Mouse (Mus musculus) ovary, postnatal 14 days (tissue): ENCODE measurements around the gene Ip6k1.
A peak's percentile ranks its signal among the peaks of the same experiment; 100 is the strongest.

Experiments
- DNase-seq: peaks from one replicate; pipeline ENCODE4 v3.0.0; 2022; ENCODE audit warnings: low spot score

Gene Ip6k1

DNA sequence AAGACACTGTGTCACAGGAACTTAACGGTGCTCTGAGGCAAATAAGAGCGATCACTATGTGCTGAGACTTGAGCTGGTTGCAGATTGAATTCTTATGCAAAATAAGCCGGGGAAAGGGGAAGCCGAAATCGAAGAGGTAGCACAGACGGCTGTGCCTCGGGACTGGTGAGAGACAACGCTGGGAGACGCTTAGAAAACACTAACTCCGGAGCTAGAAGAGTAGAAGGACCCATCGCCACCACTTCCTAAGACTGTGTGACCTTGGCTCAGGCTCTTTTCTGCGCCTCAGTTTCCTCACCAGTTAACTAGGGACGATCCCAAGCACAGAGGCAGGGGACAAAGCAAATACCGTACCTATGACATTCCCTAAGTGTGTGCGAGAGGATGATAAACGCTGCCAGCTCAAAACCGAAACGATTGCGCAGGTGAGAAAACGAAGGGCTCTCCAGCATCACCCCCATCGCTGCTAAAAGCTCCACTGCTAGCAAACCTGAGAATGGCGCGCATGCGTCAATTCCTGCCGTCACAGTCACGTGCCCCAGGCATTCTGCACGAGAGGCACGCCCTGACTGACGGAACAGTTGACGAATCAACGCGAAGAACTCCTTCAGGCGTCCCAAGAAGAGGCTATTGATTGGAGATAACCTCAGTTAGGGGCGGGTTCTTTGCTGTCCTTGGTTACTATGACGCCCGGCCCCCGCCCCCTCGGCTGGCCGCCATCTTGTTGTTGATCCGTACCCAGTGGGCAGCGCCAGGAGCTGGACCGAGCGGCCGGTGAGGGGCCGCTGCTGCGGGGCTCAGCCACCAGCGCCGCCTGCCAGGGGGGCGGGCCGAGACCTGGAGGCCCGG lies at the start of gene Ip6k1:
Ip6k1 (plus strand) TSS at position 580 of the 849 bp plus-strand sequence.
- DNase-seq: peak; percentile 100

DNA sequence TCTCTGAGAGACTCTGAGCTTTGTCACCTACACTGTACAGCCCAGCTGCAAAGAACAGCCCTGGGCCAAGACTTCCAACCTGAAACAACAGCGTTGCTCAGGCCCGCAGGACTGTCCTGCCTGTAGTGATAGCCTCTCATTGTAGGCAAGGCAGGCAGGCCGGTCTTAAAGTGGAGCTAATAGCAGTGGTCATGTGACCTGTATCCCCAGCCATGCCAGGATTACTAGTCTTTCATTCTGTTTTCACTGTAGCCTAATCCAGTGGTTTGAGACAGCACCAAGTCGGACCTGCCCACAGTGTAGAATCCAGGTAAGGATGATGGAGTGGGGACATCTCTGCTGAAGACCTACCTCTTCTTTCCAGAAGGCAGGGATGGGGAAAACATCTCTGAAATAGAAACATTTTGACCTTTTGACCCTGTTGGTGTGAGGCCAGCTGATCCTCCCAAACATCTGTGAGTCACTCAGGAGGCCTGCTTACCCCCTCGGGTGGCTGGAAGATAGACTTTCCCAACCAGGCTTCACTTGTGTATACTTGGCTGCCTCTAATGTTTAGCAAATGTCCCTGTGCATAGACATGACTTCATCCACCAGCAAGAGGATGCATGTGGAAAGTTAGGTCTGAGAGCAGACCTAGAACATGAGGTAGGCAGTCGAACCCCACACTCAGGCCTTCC lies 46.5 kb upstream of the Ip6k1 start:
- DNase-seq: no peak

DNA sequence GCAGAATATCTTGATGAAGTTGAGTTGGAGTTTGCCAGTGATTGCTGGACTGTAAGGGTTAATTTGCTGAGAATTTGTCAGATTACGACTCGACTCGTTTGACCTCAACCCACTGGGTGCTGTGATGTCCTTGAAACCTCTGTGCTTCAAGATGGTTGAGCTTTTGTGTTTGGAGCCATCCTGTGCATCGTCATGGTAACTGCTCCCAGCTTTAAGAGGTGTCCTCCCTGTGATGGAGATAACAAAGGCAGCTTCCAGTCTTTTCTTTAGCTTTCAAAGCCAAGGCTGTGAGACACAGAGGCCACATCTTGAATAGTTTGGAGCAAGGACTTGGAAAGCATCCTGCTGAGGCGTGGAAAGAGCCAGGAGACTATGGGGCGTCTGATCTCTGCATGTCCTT lies 45.2 kb upstream of the Ip6k1 start:
- no peak for DNase-seq

DNA sequence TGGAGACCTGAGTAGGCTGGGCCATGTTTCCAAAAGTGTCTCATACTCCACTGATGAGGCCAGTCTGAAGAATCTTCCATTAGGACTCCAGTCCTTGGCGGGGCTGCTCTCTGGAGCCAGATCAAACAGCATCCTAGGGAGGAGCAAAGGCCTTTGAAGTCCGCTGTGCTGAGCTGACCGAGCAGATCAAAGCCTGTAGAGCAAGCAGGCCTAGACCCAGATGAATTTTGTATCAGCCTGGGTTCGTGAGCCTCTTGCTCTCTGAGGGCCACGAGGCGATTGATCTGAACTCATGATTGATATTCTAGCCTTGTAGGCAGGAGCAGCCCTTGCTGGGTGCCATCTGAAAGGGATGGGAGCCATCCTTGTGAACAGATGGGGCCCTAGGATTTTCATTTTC lies 42.4 kb upstream of the Ip6k1 start:
- no peak for DNase-seq

DNA sequence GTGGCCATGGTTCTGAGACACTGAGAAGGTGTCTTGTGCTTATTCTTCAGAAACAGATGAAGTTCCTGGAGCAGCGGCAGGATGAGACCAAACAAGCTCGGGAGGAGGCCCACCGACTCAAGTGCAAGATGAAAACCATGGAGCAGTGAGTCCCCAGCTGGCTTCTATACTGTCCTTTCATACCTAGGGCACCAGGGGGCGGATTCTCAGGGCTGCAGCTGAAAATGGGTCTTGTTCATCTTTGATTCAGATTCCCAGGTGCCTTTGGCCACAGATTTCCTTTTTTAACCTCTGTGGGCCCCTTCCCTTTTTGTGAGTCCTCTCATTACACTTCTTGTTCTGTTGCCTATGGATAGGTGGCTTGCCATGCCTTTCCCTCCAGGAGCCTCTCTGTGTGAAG lies 41.4 kb upstream of the Ip6k1 start:
- DNase-seq: no peak

DNA sequence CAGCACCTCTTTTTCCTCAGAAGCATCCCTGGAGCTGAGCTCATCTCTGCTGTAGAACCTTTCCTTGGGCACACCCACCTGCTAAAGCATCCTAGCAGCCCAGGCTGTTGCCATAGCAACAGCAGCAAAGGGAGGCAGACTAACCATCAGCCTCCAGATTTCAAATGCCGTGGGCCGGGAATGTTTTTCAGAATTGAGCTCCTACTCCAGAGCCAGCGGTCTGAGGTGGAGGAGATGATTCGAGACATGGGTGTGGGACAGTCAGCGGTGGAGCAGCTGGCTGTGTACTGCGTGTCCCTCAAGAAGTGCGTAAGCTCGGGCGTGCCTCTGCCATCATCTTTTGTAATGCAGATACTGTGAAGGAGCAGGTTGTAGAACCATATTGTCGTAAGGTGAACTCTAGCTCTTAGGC lies 40.9 kb upstream of the Ip6k1 start:
- no peak for DNase-seq

DNA sequence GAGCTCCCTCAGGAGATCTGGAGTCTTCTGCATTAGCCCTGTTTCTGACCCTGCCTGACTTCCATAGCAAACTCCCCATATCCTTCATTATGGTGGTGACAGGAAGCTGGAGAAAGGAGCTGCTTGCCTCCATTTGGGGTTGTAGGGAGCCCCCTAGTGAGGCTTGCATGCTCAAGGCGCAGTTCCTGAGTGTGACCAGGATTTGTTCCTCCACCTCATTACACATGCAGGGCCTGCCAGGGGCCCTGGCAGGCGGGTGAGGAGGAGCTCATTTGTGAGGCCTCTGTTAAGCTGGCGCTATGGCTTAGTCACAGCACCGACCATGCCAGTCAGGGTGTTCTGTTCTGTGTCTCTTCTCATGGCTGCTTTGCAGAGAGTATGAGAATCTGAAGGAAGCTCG lies 40.4 kb upstream of the Ip6k1 start:
- no peak for DNase-seq

DNA sequence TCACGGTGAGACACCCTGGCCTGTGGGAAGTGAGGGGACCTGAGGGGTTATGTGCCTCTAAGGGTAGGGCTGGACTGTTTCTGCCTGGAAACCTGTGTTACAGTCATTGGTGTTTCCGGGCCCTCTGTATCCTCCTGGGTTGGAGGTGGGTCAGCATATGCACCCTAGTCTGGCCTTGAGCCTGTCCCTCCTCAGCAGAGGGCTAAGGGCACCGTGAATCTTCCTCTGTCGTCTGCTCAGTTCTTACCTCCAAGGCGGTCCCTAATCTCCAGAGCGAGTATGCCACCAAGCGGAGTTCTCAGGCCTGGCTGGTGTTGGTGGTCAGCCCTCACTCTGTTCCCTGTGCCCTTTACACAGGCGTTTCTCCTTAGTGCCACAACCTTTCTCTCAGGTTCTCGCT lies 39.4 kb upstream of the Ip6k1 start:
- DNase-seq: no peak

DNA sequence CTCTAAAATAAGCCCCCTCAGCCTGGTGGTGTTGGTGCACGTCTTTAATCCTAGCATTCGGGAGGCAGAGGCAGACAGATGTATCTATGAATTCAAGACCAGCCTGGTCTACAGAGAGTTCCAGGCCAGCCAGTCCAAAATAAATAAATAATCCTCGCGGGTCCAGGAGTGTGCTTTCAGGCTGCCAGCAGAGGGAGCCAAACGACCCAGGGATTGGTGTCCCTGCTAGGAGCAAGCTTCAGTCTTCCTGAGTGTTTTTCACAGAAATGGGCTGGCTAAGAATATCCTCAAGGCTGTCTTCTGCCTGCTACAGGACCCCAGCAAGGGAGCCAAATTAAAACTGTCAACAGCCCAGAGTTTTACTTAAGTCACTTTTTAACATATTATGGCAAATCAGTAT lies 38.6 kb upstream of the Ip6k1 start:
- peak; percentile 72 for DNase-seq

DNA sequence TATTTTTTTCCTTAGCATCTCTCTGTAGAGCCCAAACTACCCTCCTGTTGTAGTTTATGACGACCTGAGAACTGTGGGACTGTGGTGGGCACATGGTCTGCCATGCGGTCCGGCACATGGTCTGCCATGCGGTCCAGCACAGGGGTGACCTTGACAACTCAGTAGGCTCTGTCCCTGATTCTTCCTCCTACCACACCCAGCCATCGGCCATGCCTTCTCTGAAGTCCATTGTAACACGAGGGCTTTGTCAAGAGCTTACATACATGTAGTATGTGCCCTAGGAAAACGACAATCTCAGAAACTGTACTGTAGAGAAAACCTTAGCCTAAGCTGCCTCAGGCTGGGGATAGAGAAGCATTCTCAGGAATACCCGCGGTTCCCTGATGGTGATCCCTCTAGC lies 37.6 kb upstream of the Ip6k1 start:
- DNase-seq: no peak

DNA sequence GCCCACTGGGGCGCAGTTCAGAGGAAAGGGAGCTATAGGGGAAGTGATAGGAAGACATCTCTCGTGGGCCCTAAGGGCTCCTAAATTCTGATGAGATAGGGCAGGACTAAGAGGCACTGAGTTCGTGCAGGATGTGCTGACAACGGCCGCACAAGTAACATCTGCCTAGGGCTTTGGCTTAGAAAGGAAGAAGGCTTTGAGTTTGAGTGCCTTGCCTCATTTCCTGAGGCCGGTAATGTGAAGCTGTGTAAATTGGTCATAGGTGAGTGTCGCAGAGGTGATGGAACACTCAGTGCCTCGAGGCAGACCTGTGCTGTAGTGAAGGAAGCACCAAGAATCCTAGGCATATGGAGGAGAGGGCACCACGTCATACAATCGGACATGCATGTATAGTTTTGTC lies 35.6 kb upstream of the Ip6k1 start:
- DNase-seq: no peak

DNA sequence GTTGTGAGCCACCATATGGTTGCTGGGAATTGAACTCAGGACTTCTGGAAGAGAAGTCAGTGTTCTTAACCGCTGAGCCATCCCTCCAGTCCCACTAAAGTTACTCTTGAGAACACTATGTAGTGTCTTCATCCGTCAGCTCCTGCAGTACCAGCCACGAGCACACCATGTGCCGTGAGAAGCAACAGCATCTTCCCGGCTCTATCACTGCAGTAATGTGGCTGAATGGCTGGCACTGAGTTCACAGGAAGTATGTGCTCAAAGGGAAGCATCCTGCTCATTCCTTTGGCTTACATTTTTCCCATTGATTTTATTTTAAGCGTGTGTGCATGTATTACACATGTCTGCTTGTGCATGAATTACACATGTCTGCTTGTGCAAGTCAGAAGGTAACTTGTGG lies 34.9 kb upstream of the Ip6k1 start:
- no peak for DNase-seq

DNA sequence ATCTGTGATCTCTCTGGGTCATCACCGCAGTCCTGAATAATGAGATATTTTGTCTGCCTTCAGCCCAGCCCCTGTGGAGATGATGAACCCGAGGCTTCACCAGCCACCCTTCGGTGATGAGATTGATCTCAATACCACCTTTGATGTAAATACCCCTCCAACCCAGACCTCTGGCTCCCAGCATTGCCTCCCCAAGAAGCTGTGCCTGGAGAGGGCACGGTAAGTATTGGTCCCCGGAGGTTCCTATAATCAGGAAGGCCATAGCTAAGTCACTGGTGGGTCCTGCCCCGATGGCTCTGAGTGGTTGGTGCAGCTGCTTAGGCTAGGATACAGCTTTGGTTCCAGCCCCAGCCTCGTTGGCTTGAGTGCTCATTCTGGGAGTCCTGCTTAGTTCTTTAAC lies 33.8 kb upstream of the Ip6k1 start:
- DNase-seq: no peak

DNA sequence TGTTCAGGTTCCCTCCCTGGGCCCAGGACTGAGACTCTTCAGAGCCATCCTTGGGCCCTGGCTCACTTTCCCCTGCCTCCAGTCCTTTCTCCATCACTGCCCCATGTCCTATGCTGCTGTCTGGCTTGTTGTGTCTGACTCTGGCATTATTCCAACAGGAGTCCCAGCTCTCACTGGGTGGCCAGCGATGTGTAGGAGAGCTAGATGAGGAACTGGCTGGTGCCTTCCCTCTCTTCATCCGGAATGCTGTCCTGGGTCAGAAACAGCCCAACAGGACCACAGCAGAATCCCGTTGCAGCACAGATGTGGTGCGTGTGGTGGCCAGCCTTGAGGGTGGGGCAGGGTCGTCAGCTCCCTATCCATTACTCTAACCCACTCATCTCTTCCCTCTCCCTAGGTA lies 32.0 kb upstream of the Ip6k1 start:
- no peak for DNase-seq

DNA sequence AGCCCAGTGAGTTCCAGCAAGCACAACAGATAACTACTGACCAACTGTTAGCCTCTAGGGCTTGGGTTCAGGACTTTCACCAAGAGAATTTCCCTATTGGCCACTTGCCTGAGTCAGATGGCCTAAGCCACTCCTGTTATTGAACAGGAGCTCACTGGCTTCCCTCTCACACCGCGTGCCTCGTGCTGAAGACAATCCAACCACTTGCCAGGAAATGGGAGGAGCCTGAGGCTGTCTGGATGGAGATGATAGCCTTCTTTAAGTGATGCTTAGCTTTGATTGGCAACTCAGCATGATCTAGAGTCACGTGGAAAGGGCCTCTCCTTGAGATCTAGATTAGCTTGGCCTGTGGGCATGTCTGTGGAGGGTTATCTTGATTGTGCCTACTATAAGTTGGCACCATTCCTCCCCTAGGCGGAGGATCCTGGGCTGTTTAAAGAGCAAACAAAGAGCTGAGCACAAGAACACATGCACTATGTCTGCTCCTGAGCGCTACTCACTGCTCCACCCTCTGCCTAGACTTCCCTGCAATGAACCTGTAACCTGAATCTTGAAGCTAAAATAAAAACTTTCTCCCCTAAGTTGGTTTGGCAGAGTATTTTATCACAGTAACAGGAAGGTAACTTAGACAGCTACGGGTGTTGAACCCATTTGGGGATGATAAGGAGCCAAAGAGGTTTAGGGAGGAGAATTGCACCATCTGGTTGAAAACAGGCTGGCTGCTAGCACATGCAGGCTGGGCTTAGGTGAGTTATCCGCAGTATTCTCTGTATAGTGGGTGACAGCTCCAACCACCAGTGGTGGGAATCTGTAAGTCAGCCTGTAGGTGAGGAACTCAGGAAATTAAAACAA lies 30.4 kb upstream of the Ip6k1 start:
- no peak for DNase-seq

DNA sequence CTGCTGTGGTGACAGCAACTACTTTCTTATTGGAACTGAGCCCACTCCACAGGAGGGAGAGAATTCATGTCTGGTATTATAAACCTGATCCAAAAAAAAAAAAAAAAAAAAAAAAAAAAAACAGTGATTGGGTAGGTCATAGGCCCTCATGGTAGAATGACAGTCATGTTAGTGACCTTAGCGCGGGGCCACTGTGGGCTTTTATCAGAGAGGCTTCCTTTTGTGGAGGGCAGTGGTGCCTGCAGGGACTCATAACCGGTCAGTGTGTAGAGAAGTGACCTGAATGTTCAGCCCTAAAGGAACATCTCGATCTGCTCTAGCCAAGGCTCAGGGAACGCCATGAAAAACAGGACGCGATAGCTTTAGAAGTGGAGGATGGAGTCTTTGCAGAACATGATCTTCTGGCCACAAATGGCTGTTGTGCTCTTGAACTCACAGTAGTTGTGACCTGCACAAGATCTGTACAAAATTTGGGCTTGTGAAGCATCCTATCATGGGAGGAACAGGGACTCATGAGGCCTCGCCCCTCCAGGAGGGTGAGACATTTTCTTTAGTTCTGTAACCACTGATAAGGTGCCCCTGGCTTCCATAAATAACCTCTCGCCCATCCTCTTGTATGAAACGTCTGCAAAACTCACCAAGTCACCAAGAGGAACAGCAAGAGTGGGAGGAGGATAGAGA lies 27.7 kb upstream of the Ip6k1 start:
- no peak for DNase-seq

DNA sequence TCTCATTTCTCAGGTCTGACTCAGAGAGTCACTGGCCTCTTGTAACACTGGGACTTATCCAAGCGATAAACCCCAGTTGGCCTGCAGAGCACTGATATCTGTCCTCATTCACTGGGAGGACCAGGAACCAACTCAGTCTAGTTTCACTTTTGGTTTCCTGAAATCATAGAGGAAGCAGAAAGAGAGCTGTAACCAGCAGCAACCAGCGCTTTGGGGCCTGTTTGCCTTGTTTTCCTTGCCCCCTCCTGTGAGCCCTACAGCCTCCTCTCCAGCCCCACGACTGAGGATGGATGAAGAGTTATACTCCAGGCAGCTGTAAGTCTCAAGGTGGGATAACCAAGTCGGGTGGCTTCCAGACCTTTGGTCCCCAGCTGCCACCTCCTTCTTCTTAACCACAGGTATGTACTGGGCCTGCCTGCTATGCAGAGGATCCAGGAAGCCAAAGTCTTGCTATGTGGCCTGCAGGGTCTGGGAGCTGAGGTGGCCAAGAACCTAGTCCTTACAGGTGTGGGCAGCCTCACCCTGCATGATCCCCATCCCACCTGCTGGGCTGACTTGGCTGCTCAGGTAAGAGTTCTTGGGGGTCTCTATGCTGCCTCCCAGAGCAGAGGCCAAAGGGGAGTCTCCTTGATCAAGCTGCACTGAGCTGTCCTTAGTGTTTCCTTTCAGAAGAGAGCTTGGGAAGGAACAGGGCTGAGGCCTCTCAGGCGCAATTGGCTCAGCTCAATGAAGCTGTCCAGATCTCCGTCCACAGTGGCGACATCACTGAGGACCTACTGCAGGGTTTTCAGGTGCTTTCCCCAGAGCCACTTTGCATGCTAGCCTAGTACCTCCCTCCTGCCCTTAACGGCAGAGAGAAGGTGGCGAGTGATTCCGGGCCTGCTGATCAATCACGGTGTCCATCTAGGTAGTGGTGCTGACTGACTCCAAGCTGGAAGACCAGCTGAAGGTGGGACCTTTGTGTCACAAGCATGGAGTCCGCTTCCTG lies 26.6 kb upstream of the Ip6k1 start, which contains the start of gene Uba7:
Uba7 (plus strand) TSS at position 107 of the 988 bp plus-strand sequence.
- no peak for DNase-seq

DNA sequence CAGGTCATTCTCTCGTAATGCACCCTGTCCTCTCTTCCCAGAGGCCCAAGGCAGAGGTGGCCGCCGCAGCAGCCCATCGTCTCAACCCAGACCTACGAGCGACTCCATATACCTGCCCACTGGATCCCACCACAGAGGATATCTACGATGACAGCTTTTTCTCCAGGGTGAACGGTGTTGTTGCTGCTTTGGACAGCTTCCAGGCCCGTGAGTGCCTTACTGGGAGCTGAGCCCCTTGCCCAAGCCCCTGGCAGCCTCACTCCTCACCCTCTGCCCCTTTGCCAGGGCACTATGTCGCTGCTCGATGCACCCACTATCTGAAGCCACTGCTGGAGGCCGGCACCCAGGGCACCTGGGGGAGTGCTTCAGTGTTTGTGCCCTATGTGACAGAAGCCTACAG lies 23.5 kb upstream of the Ip6k1 start:
- DNase-seq: no peak

DNA sequence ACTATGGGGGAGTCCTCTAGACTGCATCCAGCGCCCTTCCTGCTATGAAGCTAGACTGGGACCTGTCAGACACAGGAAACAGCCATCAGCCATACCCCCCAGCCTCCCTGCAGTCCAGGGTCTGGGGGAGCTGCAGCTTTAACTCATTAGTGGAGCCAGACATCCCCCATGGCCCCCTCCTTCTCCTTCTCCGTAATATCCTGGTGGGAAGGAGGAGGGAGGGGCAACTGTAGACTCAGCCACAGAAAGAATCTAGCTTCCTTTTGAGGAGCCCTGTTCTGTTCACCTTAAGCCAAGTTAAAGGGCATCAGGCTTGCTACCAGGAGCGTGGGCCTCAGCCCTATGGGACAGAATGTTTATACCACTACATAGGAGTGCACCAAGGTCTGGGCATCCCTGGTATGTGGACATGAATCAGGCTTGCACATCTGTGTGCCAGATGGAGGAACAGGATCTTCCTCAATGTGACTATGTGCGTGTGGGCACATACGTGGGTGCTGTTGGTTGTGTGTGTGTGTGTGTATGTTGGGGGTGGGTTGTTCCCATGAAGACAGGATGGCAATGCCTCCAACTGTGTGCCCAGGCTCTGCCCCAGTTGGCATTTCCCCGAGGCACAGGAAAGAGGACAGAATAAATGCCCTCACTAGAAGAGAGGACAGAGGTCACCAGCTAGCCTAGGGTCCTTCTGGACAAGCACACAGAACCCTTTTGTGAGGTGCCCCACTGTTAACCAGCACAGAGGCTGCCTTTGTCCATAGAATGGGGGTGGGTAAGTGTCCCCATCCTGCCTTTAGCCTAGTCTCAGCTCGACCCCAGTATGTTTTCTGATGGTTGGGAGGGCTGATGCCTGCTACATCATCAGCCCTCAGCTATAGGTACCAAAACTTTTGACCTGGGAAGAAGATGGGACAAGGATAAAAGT lies 20.4 kb upstream of the Ip6k1 start:
- no peak for DNase-seq
